Mouse (Mus musculus): Measurements from ENCODE around the gene Yif1a.

- no peak for TF ChIP-seq CTCF (IDR thresholded peaks at IDR 0.05; ENCODE audit: borderline replicate concordance, control insufficient read depth, extremely low read depth, insufficient read depth, low read length, poor library complexity)
- TF ChIP-seq POLR2A (IDR thresholded peaks at IDR 0.05; ENCODE audit: control insufficient read depth, extremely low read depth, insufficient read depth, low read length, poor library complexity), result no peak
Measured at GRCm38 (mm10) chr19:5051031-5051430, 37.3 kb upstream of the Yif1a start.
